Mouse (Mus musculus): ENCODE measurements at regions not wholly inside any gene's neighbourhood (a gene's known extent, or its start where the extent isn't known, plus 50 kb on each side); places are given as distances from the start of the nearest gene placed in this dataset.

DNA sequence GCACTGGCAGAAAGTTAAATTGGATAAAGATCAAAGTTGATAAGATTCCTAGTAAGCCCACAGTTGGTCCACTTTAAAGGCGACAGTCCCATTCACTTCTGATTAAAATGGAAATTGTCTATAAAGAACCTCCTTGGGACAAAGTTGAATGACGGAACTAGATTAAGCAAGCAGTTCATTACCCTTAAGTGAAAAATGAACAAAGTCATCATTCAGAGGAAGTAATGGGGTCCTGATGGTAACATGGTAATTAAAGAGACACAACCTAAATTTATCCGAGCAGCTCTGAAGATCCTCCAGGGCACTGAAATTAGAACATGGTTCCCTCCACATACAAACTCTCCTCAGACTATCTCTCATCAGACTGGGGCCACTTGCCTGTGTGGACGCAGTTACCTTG, 116.4 kb upstream of the Nabp1 start:
- Histone ChIP-seq H3K9me3 (no peaks in the 10 kb centered on the region), H3K27me3 (no peaks in the 10 kb centered on the region), H3K4me1 (0 out of 2 replicates have a peak, but pooled peaks cover 5% of the 10 kb centered on the region), H3K9ac (no peak overlapping the region), H3K4me2 (no peak overlapping the region), H3K36me3 (no peaks in the 10 kb centered on the region), H3K4me3 (no peak overlapping the region), H3K27ac (no peak overlapping the region)
- no peak for ATAC-seq (ENCODE audit: insufficient number of reproducible peaks, insufficient read depth, low FRiP score, low TSS enrichment, low read depth)
- 65% methylated on average over 4 of the region's 4 CpGs for WGBS

DNA sequence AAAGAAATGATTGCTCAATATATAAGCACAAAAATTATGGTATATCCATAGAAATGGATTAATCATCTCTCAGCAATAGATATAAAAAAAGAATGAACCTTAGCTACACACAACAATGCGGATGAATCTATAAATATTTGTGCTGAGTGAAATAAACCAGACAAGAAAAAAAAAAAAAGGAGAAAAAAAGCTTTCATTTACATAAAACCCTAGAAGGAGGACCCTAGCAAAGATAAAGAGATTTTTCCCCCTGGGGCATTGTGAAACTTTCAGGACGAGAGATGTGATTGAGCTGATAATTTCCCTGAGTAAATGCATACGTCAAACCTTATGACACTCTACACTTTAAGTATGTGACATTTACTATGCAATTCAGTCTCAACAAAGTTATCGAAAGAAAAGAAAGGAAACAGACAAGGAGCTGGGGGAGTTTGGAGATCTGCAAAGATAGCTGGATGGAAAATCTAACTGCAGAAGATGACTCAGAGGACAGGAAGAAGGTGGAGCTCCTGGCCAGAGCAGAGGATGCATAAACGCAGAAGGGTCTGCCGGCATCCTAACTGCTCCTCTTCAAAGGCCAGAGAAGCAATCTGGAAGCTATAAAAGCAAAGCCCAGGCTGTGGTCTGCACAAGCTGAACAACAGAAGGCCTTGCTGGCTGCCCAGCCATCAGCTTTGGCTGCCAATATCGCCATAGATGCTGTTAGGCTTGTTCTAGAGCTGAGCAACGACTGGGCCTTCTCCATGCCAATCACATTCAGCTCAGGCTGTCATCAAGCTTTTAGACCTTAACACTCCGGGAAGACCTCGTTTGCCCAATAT, 115.6 kb upstream of the Nabp1 start:
- no peak for ATAC-seq (ENCODE audit: insufficient number of reproducible peaks, insufficient read depth, low FRiP score, low TSS enrichment, low read depth)
- Histone ChIP-seq H3K9me3 (no peaks in the 10 kb centered on the region), H3K4me2 (no peak overlapping the region), H3K4me3 (no peak overlapping the region), H3K27ac (no peak overlapping the region), H3K36me3 (no peaks in the 10 kb centered on the region), H3K9ac (no peak overlapping the region), H3K4me1 (0 out of 2 replicates have a peak, but pooled peaks cover 5% of the 10 kb centered on the region), H3K27me3 (no peaks in the 10 kb centered on the region)
- WGBS = 46% methylated on average over 10 of the region's 10 CpGs

DNA sequence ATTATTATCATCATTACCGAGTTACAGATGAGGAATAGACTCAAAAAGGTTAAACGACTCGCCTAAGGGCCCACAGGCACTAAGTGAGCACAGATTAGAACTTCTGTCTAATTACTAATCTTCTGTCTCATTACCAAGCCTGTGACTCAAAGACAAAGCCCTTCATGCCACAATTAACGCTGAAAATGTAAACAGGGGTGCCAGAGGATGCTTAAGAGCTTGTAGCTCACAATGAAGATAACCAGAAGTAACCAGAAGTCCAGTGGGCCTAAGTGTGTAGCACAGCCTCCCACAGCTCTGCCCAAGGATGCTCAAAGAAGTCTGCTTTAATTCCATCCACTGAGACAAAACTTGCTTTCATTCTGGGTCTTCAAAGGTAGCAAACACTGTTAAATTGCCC, 113.7 kb upstream of the Nabp1 start:
- WGBS = 42% methylated on average over 4 of the region's 4 CpGs
- Histone ChIP-seq H3K27ac (no peak overlapping the region), H3K9me3 (no peaks in the 10 kb centered on the region), H3K4me1 (0 out of 2 replicates have a peak, but pooled peaks cover 5% of the 10 kb centered on the region), H3K4me2 (no peak overlapping the region), H3K27me3 (no peaks in the 10 kb centered on the region), H3K4me3 (no peak overlapping the region), H3K9ac (no peak overlapping the region), H3K36me3 (no peaks in the 10 kb centered on the region)
- ATAC-seq (ENCODE audit: insufficient number of reproducible peaks, insufficient read depth, low FRiP score, low TSS enrichment, low read depth) = no peak

DNA sequence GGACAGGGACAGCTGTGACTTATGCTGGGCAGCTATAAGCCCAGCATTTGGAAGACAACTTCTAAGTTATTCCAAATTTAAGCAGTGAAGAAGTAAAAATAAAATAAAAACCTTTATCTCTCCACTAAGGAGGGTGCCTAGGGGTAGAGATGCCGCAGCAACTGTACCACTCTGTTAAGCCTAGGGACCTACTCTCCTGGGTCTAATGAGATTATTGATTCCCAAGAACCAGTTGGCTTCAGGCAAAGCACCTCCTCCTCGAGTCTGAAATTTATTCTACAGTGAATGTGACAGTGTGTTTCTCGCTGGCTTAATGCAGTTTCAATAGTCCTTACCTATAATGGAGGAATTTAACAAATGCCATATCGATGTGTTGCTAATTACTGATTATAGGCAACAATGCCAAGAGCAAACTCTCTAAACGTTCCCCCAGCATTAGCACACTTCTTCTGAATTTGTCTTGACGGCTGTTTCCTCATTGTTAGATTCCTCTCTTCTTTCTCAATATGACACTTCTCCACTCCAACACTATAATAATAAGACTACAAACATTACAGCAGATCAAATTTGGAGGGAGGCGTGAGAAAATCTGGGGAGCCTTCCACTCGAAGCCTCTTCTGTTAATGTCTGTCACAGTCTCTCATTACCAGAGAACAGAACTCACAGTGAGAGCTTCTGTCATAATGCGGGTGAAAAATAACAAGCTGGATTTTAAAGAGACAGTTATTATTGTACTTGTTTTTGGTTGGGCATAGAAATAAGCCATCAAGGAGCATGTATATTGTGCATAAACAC, 112.6 kb upstream of the Nabp1 start:
- H3K4me3 ChIP-seq = no peak overlapping the region
- H3K9ac ChIP-seq = no peak overlapping the region
- ATAC-seq (ENCODE audit: insufficient number of reproducible peaks, insufficient read depth, low FRiP score, low TSS enrichment, low read depth) = no peak
- 55% methylated on average over 9 of the region's 9 CpGs for WGBS
- H3K27ac ChIP-seq = no peak overlapping the region
- H3K4me1 ChIP-seq = 0 out of 2 replicates have a peak, but pooled peaks cover 5% of the 10 kb centered on the region
- H3K27me3 ChIP-seq = no peaks in the 10 kb centered on the region
- no peaks in the 10 kb centered on the region for H3K9me3 ChIP-seq
- no peak overlapping the region for H3K4me2 ChIP-seq
- no peaks in the 10 kb centered on the region for H3K36me3 ChIP-seq

DNA sequence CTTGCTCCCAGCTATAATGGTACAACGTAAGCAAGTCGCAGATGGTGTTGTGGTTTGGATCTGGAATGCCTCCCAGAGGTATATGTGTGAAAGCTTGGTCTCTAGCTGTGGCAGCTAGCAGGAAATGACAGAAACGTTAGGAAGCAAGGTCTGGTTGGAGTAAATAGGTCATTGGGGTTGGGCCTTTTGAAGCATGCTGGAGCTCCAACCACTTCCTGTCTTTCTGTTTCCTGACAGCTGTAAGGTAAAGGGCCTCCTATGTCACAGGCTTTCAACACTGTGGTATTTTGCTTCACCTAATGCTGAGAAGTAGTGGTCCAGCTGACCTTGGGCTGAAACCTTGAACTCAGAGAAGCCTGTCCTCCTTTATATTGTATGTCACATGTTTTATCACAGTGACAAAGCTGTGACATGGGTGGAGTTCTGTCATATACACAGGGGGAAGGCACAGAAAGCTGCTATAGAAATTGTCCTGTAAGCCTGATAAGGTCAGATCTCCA, 106.8 kb upstream of the Nabp1 start:
- Histone ChIP-seq H3K4me2 (no peak overlapping the region), H3K27me3 (no peaks in the 10 kb centered on the region), H3K9ac (no peak overlapping the region), H3K4me1 (peaks cover 11% of the 10 kb centered on the region; the same call in 1 of the 2 replicates), H3K9me3 (no peaks in the 10 kb centered on the region), H3K27ac (no peak overlapping the region), H3K4me3 (no peak overlapping the region), H3K36me3 (no peaks in the 10 kb centered on the region)
- ATAC-seq (ENCODE audit: insufficient number of reproducible peaks, insufficient read depth, low FRiP score, low TSS enrichment, low read depth) = no peak
- WGBS = 19% methylated on average over 3 of the region's 3 CpGs

DNA sequence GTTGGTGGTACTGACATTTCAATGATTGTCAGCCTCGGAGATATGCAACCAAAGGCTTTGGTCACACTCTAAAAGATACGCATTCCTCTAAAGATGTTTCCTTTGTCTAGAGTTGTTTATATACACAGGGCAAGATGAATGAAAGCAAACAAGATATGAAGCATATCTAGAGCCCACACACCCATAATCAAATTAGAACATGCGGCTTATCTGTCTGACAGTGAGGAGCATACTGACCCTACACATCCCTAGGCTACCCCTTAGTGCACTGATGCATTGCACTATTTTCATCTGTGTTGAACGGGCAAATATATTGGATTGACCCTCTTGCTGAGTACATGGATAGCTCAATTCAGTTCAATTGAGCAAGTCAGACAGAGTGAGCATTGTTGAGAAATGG, 105.6 kb upstream of the Nabp1 start:
- H3K4me1 ChIP-seq = peaks cover 11% of the 10 kb centered on the region; the same call in 1 of the 2 replicates
- 87% methylated on average over 4 of the region's 4 CpGs for WGBS
- H3K4me2 ChIP-seq = no peak overlapping the region
- H3K9me3 ChIP-seq = no peaks in the 10 kb centered on the region
- H3K27ac ChIP-seq = no peak overlapping the region
- no peak for ATAC-seq (ENCODE audit: insufficient number of reproducible peaks, insufficient read depth, low FRiP score, low TSS enrichment, low read depth)
- H3K9ac ChIP-seq = no peak overlapping the region
- no peak overlapping the region for H3K4me3 ChIP-seq
- H3K36me3 ChIP-seq = no peaks in the 10 kb centered on the region
- H3K27me3 ChIP-seq = no peaks in the 10 kb centered on the region

DNA sequence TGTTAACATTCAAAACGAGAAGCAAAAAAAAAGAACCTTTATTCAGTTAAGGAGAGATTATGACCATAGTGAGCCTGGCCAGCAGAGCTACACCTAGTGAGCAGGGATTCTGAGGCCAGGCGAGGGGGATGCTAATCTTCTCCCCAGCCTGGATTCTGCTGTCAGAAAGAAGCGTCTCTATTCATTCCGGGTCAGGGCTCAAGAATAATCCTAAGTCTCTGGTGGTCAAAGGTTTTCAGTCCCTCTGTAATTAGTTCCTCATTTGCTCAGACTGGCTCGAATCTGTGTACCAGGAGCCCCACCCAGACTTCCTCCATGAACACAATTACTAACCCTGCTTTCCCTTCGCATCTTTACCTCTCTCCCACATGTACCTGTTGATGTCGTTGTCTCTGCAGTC, 101.8 kb upstream of the Nabp1 start:
- Histone ChIP-seq H3K4me3 (no peak overlapping the region), H3K27me3 (no peaks in the 10 kb centered on the region), H3K36me3 (no peaks in the 10 kb centered on the region), H3K9ac (no peak overlapping the region), H3K9me3 (no peaks in the 10 kb centered on the region), H3K27ac (no peak overlapping the region), H3K4me2 (no peak overlapping the region), H3K4me1 (peaks cover 10% of the 10 kb centered on the region; the same call in 1 of the 2 replicates)
- no peak for ATAC-seq (ENCODE audit: insufficient number of reproducible peaks, insufficient read depth, low FRiP score, low TSS enrichment, low read depth)
- WGBS = 14% methylated on average over 7 of the region's 7 CpGs

DNA sequence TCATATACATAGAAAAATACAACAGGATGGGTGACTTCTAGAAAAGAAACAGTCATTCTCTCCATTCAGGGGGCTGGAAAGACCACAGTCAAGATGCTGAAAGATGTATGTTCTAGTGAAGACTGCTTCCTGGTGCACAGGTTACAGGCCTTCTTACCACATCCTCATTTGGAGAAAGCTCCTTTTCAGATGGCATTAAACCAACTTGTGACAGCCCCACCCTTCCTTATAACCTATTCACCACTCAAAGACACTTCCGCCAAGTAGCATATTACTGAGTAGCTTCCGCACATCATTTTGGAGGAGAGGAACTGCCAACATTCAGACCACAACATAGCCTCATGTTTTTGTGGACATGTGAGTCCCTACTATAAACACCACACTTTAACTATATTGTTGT, 99.5 kb upstream of the Nabp1 start:
- no peak overlapping the region for H3K4me3 ChIP-seq
- no peak overlapping the region for H3K9ac ChIP-seq
- H3K4me1 ChIP-seq = 0 out of 2 replicates have a peak, but pooled peaks cover 4% of the 10 kb centered on the region
- H3K36me3 ChIP-seq = no peaks in the 10 kb centered on the region
- H3K27ac ChIP-seq = no peak overlapping the region
- WGBS = 95% methylated on average over 2 of the region's 2 CpGs
- H3K9me3 ChIP-seq = no peaks in the 10 kb centered on the region
- no peaks in the 10 kb centered on the region for H3K27me3 ChIP-seq
- H3K4me2 ChIP-seq = no peak overlapping the region
- ATAC-seq (ENCODE audit: insufficient number of reproducible peaks, insufficient read depth, low FRiP score, low TSS enrichment, low read depth) = no peak

DNA sequence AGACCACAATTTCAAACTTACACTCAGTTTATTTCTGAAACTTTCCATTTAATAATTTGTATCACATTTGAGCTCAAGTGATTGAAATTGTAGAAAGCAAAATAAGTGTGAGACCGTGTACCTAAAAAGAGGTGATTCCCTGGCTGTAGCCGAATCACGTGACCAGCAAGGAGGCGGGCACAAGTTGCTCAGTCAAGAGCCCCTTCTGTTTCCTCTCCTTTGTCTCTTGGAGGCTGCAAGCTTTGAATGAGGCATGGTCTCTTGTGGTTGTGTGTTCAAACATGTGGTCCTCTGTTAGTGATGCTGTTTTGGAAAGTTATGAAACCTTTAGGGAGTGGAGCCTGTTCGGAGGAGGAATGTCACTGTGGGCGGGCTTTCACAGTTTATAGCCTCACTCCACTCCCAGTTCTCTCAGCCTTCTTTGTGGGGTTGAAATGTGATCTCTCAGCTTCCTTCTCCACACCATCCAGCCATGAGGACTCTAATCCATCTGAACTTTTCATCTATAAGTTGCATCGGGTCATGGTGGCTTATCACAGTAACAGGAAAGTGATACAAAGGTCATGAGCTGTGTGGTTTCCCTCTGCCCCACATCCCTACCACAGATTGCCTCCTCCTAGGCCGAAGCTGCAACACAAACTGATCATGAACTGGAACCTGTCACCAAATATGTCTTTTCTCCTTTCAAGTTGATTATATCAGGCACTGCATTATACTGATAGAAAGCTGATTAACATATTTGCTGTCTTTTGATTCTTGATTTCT, 94.3 kb upstream of the Nabp1 start:
- ATAC-seq (ENCODE audit: insufficient number of reproducible peaks, insufficient read depth, low FRiP score, low TSS enrichment, low read depth) = no peak
- Histone ChIP-seq H3K36me3 (no peaks in the 10 kb centered on the region), H3K4me3 (no peak overlapping the region), H3K9me3 (no peaks in the 10 kb centered on the region), H3K9ac (no peak overlapping the region), H3K27me3 (no peaks in the 10 kb centered on the region), H3K4me2 (no peak overlapping the region), H3K27ac (no peak overlapping the region), H3K4me1 (no peaks in the 10 kb centered on the region)
- 81% methylated on average over 8 of the region's 8 CpGs for WGBS

DNA sequence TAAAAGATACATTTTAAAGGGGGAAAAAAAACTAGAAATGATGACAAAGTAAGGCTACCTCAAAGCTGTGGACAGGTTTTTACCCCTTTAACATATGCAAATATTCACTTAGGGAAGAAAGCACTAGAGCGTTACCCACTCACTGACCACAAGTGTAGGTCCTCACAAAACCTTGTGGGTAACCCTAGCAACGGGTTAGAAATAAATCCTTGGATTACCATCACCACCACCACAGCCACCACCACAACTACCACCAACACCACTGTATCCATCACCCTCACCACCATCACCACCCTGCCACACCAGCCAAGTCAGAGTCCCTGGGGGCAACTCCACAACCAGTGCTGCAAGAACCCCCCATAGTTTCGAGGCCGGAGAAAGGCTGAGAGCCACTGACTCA, 91.4 kb upstream of the Nabp1 start:
- no peak for ATAC-seq (ENCODE audit: insufficient number of reproducible peaks, insufficient read depth, low FRiP score, low TSS enrichment, low read depth)
- H3K9me3 ChIP-seq = no peaks in the 10 kb centered on the region
- H3K4me3 ChIP-seq = no peak overlapping the region
- WGBS = 89% methylated on average over 4 of the region's 4 CpGs
- no peaks in the 10 kb centered on the region for H3K4me1 ChIP-seq
- no peak overlapping the region for H3K27ac ChIP-seq
- H3K36me3 ChIP-seq = no peaks in the 10 kb centered on the region
- H3K27me3 ChIP-seq = no peaks in the 10 kb centered on the region
- H3K9ac ChIP-seq = no peak overlapping the region
- H3K4me2 ChIP-seq = no peak overlapping the region

DNA sequence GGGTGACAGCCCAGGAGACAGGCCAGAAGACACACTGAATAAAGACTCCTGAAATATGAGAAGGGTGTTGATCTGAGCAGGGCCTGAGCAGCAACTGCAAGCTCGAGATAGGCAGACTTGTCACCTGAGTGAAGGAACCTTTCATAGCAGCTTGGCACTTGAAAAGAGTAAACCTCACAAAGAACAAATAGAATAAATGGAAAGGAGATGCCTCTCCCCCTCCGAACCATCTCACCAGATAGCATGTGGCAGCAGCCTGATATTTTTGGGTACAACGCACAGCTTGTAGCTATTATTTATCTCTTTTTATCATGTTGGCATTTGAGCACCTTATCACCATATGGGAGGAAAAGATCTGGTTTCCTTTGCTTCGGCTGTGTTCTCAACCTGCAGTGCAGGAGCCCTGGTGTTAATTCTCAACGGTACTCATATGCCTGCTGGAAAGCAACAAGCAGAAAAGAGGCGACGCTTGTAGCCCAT, 88.0 kb upstream of the Nabp1 start:
- Histone ChIP-seq H3K9ac (no peak overlapping the region), H3K4me2 (no peak overlapping the region), H3K36me3 (no peaks in the 10 kb centered on the region), H3K27me3 (no peaks in the 10 kb centered on the region), H3K27ac (no peak overlapping the region), H3K4me1 (no peaks in the 10 kb centered on the region), H3K4me3 (no peak overlapping the region), H3K9me3 (no peaks in the 10 kb centered on the region)
- 48% methylated on average over 7 of the region's 7 CpGs for WGBS
- no peak for ATAC-seq (ENCODE audit: insufficient number of reproducible peaks, insufficient read depth, low FRiP score, low TSS enrichment, low read depth)

All from embryonic facial prominence, embryonic 13.5 days (tissue).